ENCODE assay signal across 30 mouse cellular contexts in genomic region chr13:73306430-73306829, GRCm38 (mm10). TPM values are rescaled to one million over a fixed set of nuclear protein-coding genes. Genes with fewer than 3 reads are reported as not detected.
DNase-seq lines count a peak whose midpoint lies in the region; ATAC-seq lines count a peak whose summit lies in the region.
"Had no signal": no experiment of that assay in that cellular context is flagged by ENCODE, and none has a peak within 500 bp of the region (broad histone marks: within the 10 kb centered on the region; RNA-seq: fewer than 3 reads in every experiment).

No protein-coding gene starts in this region.

- no peak overlapping the region for H3K4me2 ChIP-seq in forebrain, embryonic 13.5 days
- no peak overlapping the region for H3K4me2 ChIP-seq in forebrain, embryonic 16.5 days (ENCODE audit: low read length)
- H3K4me2 ChIP-seq in hindbrain, embryonic 13.5 days: no peak overlapping the region
- H3K4me2 ChIP-seq: embryonic facial prominence, embryonic 13.5 days; hindbrain, embryonic 14.5 days; liver, embryonic 15.5 days; lung, embryonic 15.5 days; neural tube, embryonic 13.5 days; stomach, embryonic 15.5 days had no signal

- H3K36me3 ChIP-seq in forebrain, embryonic 13.5 days (ENCODE audit: poor library complexity, severe bottlenecking): no peaks in the 10 kb centered on the region
- H3K36me3 ChIP-seq in forebrain, embryonic 16.5 days (ENCODE audit: control insufficient read depth, insufficient read depth): no peaks in the 10 kb centered on the region
- no peaks in the 10 kb centered on the region for H3K36me3 ChIP-seq in hindbrain, embryonic 10.5 days
- no peaks in the 10 kb centered on the region for H3K36me3 ChIP-seq in hindbrain, embryonic 13.5 days
- H3K36me3 ChIP-seq: embryonic facial prominence, embryonic 13.5 days; intestine, embryonic 15.5 days; liver, embryonic 15.5 days; lung, embryonic 15.5 days; neural tube, embryonic 13.5 days; stomach, embryonic 15.5 days had no signal

- H3K27me3 ChIP-seq in forebrain, embryonic 13.5 days: 0 out of 2 replicates have a peak, but pooled peaks cover 5% of the 10 kb centered on the region
- no peaks in the 10 kb centered on the region for H3K27me3 ChIP-seq in forebrain, embryonic 16.5 days (replicated peaks; ENCODE audit: control insufficient read depth, insufficient read depth, low read length)
- H3K27me3 ChIP-seq in hindbrain, embryonic 10.5 days (ENCODE audit: insufficient read depth, poor library complexity, severe bottlenecking): peaks cover 42% of the 10 kb centered on the region
- peaks cover 51% of the 10 kb centered on the region for H3K27me3 ChIP-seq in hindbrain, embryonic 13.5 days
- H3K27me3 ChIP-seq: intestine, embryonic 15.5 days; lung, embryonic 15.5 days; stomach, embryonic 15.5 days had no signal

- no peak overlapping the region for H3K4me3 ChIP-seq in forebrain, embryonic 13.5 days
- H3K4me3 ChIP-seq in forebrain, embryonic 16.5 days (replicated peaks; ENCODE audit: low read length): no peak overlapping the region
- H3K4me3 ChIP-seq in hindbrain, embryonic 10.5 days: no peak overlapping the region
- no peak overlapping the region for H3K4me3 ChIP-seq in hindbrain, embryonic 13.5 days
- H3K4me3 ChIP-seq: embryonic facial prominence, embryonic 13.5 days; intestine, embryonic 15.5 days; left cerebral cortex, adult 2 months; liver, embryonic 15.5 days; lung, embryonic 15.5 days; megakaryocyte, embryonic 14.5 days; myocyte; neural tube, embryonic 13.5 days; stomach, embryonic 15.5 days had no signal

- H3K4me1 ChIP-seq in forebrain, embryonic 13.5 days: peaks cover 18% of the 10 kb centered on the region
- H3K4me1 ChIP-seq in forebrain, embryonic 16.5 days (replicated peaks; ENCODE audit: control insufficient read depth, insufficient read depth, low read length): no peaks in the 10 kb centered on the region
- H3K4me1 ChIP-seq in hindbrain, embryonic 10.5 days (replicated peaks): peaks cover 41% of the 10 kb centered on the region
- H3K4me1 ChIP-seq in hindbrain, embryonic 13.5 days (replicated peaks): peaks cover 16% of the 10 kb centered on the region; the same call in 1 of the 2 replicates
- H3K4me1 ChIP-seq: embryonic facial prominence, embryonic 13.5 days; intestine, embryonic 15.5 days; liver, embryonic 15.5 days; lung, embryonic 15.5 days; stomach, embryonic 15.5 days had no signal

- 0 out of 2 replicates have a peak overlapping the region, but pooled peaks have one; percentile 1 for H3K27ac ChIP-seq in forebrain, embryonic 13.5 days
- H3K27ac ChIP-seq in forebrain, embryonic 16.5 days (ENCODE audit: low read length): no peak overlapping the region
- H3K27ac ChIP-seq in hindbrain, embryonic 10.5 days: peak overlapping the region; percentile 24; the same call in 1 of the 2 replicates
- H3K27ac ChIP-seq in hindbrain, embryonic 13.5 days: no peak overlapping the region
- H3K27ac ChIP-seq: embryonic facial prominence, embryonic 13.5 days; hindbrain, embryonic 14.5 days; intestine, embryonic 15.5 days; left cerebral cortex, adult 2 months; liver, embryonic 15.5 days; lung, embryonic 15.5 days; neural tube, embryonic 13.5 days; stomach, embryonic 15.5 days had no signal

- DNase-seq in hindbrain, embryonic 10.5 days (ENCODE audit: low spot score): no peak
- peak; percentile 54 for DNase-seq in retina, postnatal 1 day
- no peak for DNase-seq in retina, embryonic 14.5 days (ENCODE audit: low spot score)
- no peak for DNase-seq in adrenal gland, postnatal 36 days
- DNase-seq: adrenal gland, adult 2 months; cerebellum, adult 2 months; cerebellum, postnatal 25 days; gastrocnemius, postnatal 10 days; kidney, adult 8-10 months; kidney, postnatal 10 days; liver; lung, postnatal 36 days; right cerebral cortex, adult 18-20 months; thymus, postnatal 25 days had no signal

- no peak; the same call in 1 of the 2 replicates for ATAC-seq in forebrain, embryonic 13.5 days
- no peak for ATAC-seq in forebrain, embryonic 16.5 days
- ATAC-seq in hindbrain, embryonic 13.5 days (ENCODE audit: low FRiP score): no peak

- H3K9me3 ChIP-seq in forebrain, embryonic 13.5 days (replicated peaks): no peaks in the 10 kb centered on the region
- H3K9me3 ChIP-seq in forebrain, embryonic 16.5 days (ENCODE audit: control insufficient read depth, low read length): no peaks in the 10 kb centered on the region
- H3K9me3 ChIP-seq in hindbrain, embryonic 10.5 days: no peaks in the 10 kb centered on the region
- H3K9me3 ChIP-seq in hindbrain, embryonic 13.5 days: no peaks in the 10 kb centered on the region
- H3K9me3 ChIP-seq: embryonic facial prominence, embryonic 13.5 days; intestine, embryonic 15.5 days; liver, embryonic 15.5 days; lung, embryonic 15.5 days; megakaryocyte, embryonic 14.5 days; neural tube, embryonic 13.5 days; stomach, embryonic 15.5 days had no signal

- WGBS in forebrain, embryonic 13.5 days: 35% methylated on average over 4 of the region's 4 CpGs
- 34% methylated on average over 4 of the region's 4 CpGs for WGBS in forebrain, embryonic 16.5 days
- 66% methylated on average over 4 of the region's 4 CpGs for WGBS in hindbrain, embryonic 10.5 days
- 59% methylated on average over 4 of the region's 4 CpGs for WGBS in hindbrain, embryonic 13.5 days

- no peak overlapping the region for H3K9ac ChIP-seq in forebrain, embryonic 13.5 days
- no peak overlapping the region for H3K9ac ChIP-seq in forebrain, embryonic 16.5 days (replicated peaks; ENCODE audit: low read depth, low read length)
- no peak overlapping the region for H3K9ac ChIP-seq in hindbrain, embryonic 13.5 days
- H3K9ac ChIP-seq: embryonic facial prominence, embryonic 13.5 days; hindbrain, embryonic 14.5 days; intestine, embryonic 15.5 days; liver, embryonic 15.5 days; lung, embryonic 15.5 days; neural tube, embryonic 13.5 days; stomach, embryonic 15.5 days had no signal

RNA-seq across cellular contexts. Expression of gene Mrpl36, which starts 21.9 kb away (rescaled TPM):
- polyA plus RNA-seq in forebrain, embryonic 13.5 days (2015; fragmentation: Nextera tagmentation; extraction: Ambion mirVana): 114 and 115 TPM in 2 replicates
- polyA plus RNA-seq in forebrain, embryonic 16.5 days (2015; fragmentation: Nextera tagmentation; extraction: Ambion mirVana): 92.2 and 93.9 TPM in 2 replicates
- 139 and 152 TPM in 2 replicates for polyA plus RNA-seq in hindbrain, embryonic 10.5 days (2016; fragmentation: Nextera tagmentation; extraction: Ambion mirVana)
- 86.9 and 96.8 TPM in 2 replicates for polyA plus RNA-seq in hindbrain, embryonic 13.5 days (2015; fragmentation: Nextera tagmentation; extraction: Ambion mirVana)
- 10 to 100 TPM; 62.3 to 68.9 TPM for total RNA-seq in adrenal gland, postnatal 36 days (2021)

RNA-seq across cellular contexts. Expression of gene Ndufs6, which starts 21.9 kb away (rescaled TPM):
- polyA plus RNA-seq in forebrain, embryonic 13.5 days (2015; fragmentation: Nextera tagmentation; extraction: Ambion mirVana): 386 and 392 TPM in 2 replicates
- polyA plus RNA-seq in forebrain, embryonic 16.5 days (2015; fragmentation: Nextera tagmentation; extraction: Ambion mirVana): 313 and 333 TPM in 2 replicates
- polyA plus RNA-seq in hindbrain, embryonic 10.5 days (2016; fragmentation: Nextera tagmentation; extraction: Ambion mirVana): 401 and 402 TPM in 2 replicates
- polyA plus RNA-seq in hindbrain, embryonic 13.5 days (2015; fragmentation: Nextera tagmentation; extraction: Ambion mirVana): 370 and 384 TPM in 2 replicates
- 100 to 1,000 TPM; 240 to 275 TPM for total RNA-seq in adrenal gland, postnatal 36 days (2021)

RNA-seq across cellular contexts. Expression of gene Irx4, which starts 46.2 kb away (rescaled TPM):
- polyA plus RNA-seq in forebrain, embryonic 13.5 days (2015; fragmentation: Nextera tagmentation; extraction: Ambion mirVana): not detected in 2 replicates
- 0.14 TPM in 1 of 2 replicates, not detected in the other for polyA plus RNA-seq in forebrain, embryonic 16.5 days (2015; fragmentation: Nextera tagmentation; extraction: Ambion mirVana)
- polyA plus RNA-seq in hindbrain, embryonic 10.5 days (2016; fragmentation: Nextera tagmentation; extraction: Ambion mirVana): 5.4 and 8.0 TPM in 2 replicates
- 5.8 and 7.3 TPM in 2 replicates for polyA plus RNA-seq in hindbrain, embryonic 13.5 days (2015; fragmentation: Nextera tagmentation; extraction: Ambion mirVana)
- not detected for total RNA-seq in adrenal gland, postnatal 36 days (2021)
- total RNA-seq: adrenal gland, adult 2 months; gastrocnemius, postnatal 10 days; granulocyte monocyte progenitor cell, adult 5-6 weeks; layer of hippocampus, postnatal 10 days; left cerebral cortex, adult 2 months; left cerebral cortex, postnatal 36 days had no signal
- polyA plus RNA-seq: adrenal gland, adult 2 months; liver, embryonic 15.5 days; myocyte had no signal

Comparison
In these comparisons a context has a peak if more than half of its experiments do, and no peak if none do; other contexts are left out.
1. H3K27ac ChIP-seq: peak in forebrain, embryonic 13.5 days (single experiment) and hindbrain, embryonic 10.5 days (single experiment); none in forebrain, embryonic 16.5 days (single experiment) and hindbrain, embryonic 13.5 days (single experiment).